Mouse (Mus musculus): Measurements from ENCODE around the gene Pfn4. TPM values are rescaled to one million over a fixed set of nuclear protein-coding genes. Genes with fewer than 3 reads are reported as not detected.
"Not testable (repeated sequence)": the region's sequence is repeated elsewhere in the genome, so short reads cannot be mapped to it uniquely, and the experiment has no call there.

Gene Pfn4
- polyA plus RNA-seq, 1 experiment from 2014 or later: 2.2 TPM

DNA sequence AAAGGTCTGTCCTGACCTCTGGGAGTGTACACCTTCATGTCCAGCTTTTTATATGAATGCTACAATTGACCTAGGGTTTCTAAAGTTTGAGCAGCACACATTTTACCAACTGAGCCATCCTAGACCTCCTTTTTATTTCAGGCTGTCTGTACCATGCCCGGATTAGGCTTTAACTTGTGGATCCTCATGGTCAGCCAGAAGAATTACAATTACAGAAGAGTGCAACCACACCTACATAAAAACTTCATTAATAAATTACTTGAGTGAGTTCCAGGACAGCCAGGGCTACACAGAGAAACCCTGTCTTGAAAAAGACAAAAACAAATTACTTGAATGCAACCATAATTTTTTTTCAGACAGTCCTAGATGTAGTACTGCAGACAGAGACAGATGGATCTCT lies 11.8 kb upstream of the Pfn4 start:
- Histone ChIP-seq H3K27me3 (replicated peaks; ENCODE audit: low read depth, poor library complexity, severe bottlenecking) (no peaks in the 10 kb centered on the region), H3K36me3 (replicated peaks) (no peaks in the 10 kb centered on the region), H3K4me1 (no peaks in the 10 kb centered on the region), H3K9me3 (no peaks in the 10 kb centered on the region), H3K4me3 (no peak overlapping the region), H3K27ac (replicated peaks) (no peak overlapping the region)
- DNase-seq (ENCODE audit: low spot score): no peak
- 82% methylated on average over 1 of the region's 1 CpGs for WGBS

DNA sequence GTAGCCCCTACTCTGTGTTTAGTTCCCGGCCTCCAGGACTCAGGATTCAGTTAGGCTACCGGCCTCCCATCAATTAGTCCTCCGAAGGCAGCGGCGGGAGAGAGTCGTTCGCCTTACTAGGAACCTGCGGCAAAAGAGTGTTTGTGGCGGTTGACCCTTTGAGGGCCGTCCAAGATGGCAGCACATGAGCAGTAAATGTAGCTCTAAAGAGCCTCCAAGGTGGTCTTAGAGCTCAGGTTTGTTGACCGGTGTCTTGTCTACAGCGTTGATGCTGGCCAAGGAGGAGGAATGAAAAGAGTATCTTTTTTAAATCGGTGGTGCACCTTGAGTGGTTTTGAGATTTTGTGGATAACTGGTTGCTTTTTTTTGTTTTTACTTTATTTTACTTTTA lies 506 bp downstream of the Pfn4 start:
- H3K4me3 ChIP-seq: peak overlapping the region; percentile 70
- peak overlapping the region; percentile 95 for H3K27ac ChIP-seq (replicated peaks)
- H3K9me3 ChIP-seq: no peaks in the 10 kb centered on the region
- H3K4me1 ChIP-seq: peaks cover 9% of the 10 kb centered on the region; the same call in 1 of the 2 replicates
- WGBS: 21% methylated on average over 13 of the region's 13 CpGs
- H3K27me3 ChIP-seq (replicated peaks; ENCODE audit: low read depth, poor library complexity, severe bottlenecking): no peaks in the 10 kb centered on the region
- DNase-seq (ENCODE audit: low spot score): no peak
- H3K36me3 ChIP-seq (replicated peaks): no peaks in the 10 kb centered on the region

DNA sequence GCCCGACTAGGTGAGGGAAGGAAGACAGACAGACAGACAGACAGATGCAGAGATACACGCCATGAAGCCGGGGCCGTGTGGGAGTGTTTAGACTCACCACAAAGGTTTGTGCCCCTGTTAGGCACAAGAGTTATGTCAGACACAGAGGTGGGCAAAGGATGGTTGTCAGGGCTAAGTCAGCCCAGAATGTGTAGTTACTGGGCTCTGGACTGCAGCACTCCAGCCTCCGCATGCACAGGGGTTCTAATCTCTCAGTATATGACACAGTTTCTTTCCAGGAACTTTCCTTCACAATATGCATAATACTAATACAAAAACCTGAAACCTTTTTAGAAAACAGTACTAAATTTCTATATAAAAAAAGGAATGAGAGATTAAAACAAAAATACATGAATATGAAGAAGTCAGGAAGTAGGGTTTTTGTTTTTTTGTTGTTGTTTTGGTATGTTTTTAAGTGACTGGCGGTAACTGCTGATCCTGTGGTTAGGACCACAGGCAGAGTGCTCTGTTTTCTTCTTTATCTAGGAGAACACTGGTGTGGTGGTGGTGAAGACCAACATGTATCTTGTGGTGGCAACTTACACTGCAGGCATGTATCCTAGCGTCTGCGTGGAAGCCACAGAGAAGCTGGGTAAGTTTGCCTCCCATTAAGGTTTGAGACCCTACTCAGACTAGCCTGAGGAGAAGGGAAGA lies 6.2 kb downstream of the Pfn4 start:
- Histone ChIP-seq H3K27me3 (replicated peaks; ENCODE audit: low read depth, poor library complexity, severe bottlenecking) (no peaks in the 10 kb centered on the region), H3K4me3 (no peak overlapping the region), H3K4me1 (no peaks in the 10 kb centered on the region), H3K9me3 (no peaks in the 10 kb centered on the region), H3K27ac (replicated peaks) (no peak overlapping the region), H3K36me3 (replicated peaks) (no peaks in the 10 kb centered on the region)
- WGBS: 92% methylated on average over 8 of the region's 8 CpGs
- DNase-seq (ENCODE audit: low spot score): no peak

DNA sequence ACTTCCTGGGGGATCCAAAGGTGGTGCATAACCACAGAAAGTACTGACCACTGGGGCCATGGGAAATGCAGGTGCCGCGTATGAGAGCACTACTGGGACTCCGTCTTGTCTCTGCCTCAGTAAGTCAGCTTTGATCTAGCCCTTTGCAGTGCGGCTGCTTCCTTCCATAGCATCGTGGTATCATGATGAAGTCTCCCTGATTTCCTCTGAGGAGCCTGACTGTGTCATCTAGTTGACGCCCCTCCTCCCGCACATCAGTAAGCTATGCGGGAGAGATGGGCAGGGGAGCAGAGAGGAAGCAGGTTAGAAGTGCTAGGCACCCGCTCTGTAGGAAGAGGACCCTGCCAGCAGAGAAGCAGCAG lies 6.7 kb downstream of the Pfn4 start:
- H3K4me3 ChIP-seq: no peak overlapping the region
- WGBS: 81% methylated on average over 9 of the region's 9 CpGs

DNA sequence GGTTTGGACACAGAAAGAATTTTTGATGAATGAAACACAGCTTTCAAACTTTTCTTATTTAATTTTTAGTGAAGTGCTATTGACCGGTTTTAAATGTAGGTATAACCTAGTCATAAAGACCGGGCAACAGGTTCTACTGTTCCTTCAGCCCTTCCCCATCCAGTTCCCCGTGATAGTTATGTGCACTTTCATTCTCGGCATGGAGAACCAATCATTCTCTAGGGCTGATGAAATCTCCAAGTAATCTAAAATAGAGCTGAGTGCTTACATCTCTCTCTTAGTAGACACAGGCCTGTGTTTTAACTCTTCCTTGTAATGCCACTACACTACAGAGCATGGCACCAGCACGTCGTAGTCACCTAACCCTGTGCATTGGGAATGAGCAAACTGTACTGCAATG lies 8.9 kb downstream of the Pfn4 start:
- no peaks in the 10 kb centered on the region for H3K27me3 ChIP-seq (replicated peaks; ENCODE audit: low read depth, poor library complexity, severe bottlenecking)
- no peaks in the 10 kb centered on the region for H3K9me3 ChIP-seq
- H3K4me1 ChIP-seq: no peaks in the 10 kb centered on the region
- no peak for DNase-seq (ENCODE audit: low spot score)
- no peak overlapping the region for H3K27ac ChIP-seq (replicated peaks)
- 89% methylated on average over 6 of the region's 6 CpGs for WGBS
- no peak overlapping the region for H3K4me3 ChIP-seq
- no peaks in the 10 kb centered on the region for H3K36me3 ChIP-seq (replicated peaks)

More for the DNA sequence above, 6.7 kb downstream of the Pfn4 start:
- H3K4me1 ChIP-seq: no peaks in the 10 kb centered on the region
- DNase-seq (ENCODE audit: low spot score): no peak
- H3K36me3 ChIP-seq (replicated peaks): no peaks in the 10 kb centered on the region
- no peak overlapping the region for H3K27ac ChIP-seq (replicated peaks)
- no peaks in the 10 kb centered on the region for H3K27me3 ChIP-seq (replicated peaks; ENCODE audit: low read depth, poor library complexity, severe bottlenecking)
- H3K9me3 ChIP-seq: no peaks in the 10 kb centered on the region

DNA sequence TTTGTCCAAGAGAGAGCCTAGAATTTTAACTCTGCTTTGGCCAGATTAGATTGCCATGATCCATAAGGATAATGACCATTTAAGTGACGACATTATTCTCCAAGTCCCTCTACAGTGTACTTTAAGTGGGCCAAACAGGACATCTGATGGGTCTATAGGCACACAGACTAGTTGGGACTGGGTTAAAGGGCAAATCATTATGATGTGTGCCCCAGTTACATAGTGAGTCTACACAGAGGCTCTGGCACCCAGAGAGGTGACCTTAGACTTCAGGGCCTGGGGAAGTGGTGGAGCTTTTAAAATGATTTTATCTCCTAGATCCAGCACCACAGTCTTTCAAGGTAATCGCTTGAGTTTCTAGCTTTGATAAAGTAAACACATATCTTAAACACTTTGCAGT lies 11.4 kb downstream of the Pfn4 start:
- 68% methylated on average over 2 of the region's 2 CpGs for WGBS
- Histone ChIP-seq H3K4me3 (no peak overlapping the region), H3K27ac (replicated peaks) (no peak overlapping the region), H3K9me3 (no peaks in the 10 kb centered on the region), H3K27me3 (replicated peaks; ENCODE audit: low read depth, poor library complexity, severe bottlenecking) (no peaks in the 10 kb centered on the region), H3K4me1 (no peaks in the 10 kb centered on the region), H3K36me3 (replicated peaks) (no peaks in the 10 kb centered on the region)
- no peak for DNase-seq (ENCODE audit: low spot score)

DNA sequence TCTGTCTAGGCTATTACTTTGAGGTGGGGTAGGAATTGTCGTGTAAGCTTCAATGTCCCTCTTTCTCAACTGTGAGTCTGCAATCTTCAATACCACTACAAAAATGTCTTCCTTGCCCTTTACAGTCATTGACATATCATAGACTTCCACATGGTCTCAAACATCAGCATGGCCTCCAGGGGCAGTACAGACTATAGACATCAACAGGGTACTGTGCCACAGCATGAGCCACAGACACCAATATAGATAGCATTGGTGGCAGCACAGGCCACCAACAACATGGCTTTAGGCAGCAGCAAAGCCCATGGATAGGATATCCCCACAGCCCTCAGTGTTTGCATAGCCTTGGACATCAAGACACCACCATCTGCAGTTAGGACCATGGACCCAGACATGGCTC lies 12.4 kb downstream of the Pfn4 start:
- no peak overlapping the region for H3K4me3 ChIP-seq
- no peak for DNase-seq (ENCODE audit: low spot score)
- H3K27ac ChIP-seq (replicated peaks): no peak overlapping the region
- H3K27me3 ChIP-seq (replicated peaks; ENCODE audit: low read depth, poor library complexity, severe bottlenecking): no peaks in the 10 kb centered on the region
- H3K36me3 ChIP-seq (replicated peaks): no peaks in the 10 kb centered on the region
- H3K9me3 ChIP-seq: no peaks in the 10 kb centered on the region
- H3K4me1 ChIP-seq: no peaks in the 10 kb centered on the region
- WGBS: 88% methylated on average over 1 of the region's 1 CpGs

DNA sequence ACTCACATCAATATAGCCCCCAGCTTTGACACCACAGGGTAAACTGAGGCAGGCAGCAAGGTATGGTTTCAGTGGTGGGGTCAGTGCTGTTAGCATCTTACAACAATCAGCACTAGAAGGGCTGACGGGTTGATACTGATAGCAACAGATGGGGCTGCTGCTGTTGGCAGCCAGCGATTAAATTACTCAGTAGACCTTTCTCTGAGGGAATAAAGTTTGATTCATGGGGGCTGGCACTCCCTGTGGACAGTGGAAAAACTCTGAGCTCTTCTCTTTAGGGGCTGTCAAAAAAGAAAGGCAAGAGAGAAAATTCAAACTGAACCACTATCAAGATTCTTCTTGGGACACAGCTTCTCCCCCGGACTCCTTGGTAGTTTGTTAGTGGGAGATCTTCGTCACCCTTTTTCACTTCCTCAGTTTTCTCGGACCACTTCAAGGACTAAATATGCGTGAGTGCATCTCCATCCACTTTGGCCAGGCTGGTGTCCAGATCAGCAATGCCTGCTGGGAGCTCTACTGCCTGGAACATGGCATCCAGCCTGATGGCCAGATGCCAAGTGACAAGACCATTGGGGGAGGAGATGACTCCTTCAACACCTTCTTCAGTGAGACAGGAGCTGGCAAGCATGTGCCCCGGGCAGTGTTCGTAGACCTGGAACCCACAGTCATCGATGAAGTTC lies 13.0 kb downstream of the Pfn4 start:
- not testable (repeated sequence) for DNase-seq (ENCODE audit: low spot score); H3K36me3 ChIP-seq (replicated peaks); H3K9me3 ChIP-seq; H3K4me1 ChIP-seq; H3K4me3 ChIP-seq; H3K27me3 ChIP-seq (replicated peaks; ENCODE audit: low read depth, poor library complexity, severe bottlenecking); H3K27ac ChIP-seq (replicated peaks)
- WGBS: 91% methylated on average over 9 of the region's 9 CpGs

DNA sequence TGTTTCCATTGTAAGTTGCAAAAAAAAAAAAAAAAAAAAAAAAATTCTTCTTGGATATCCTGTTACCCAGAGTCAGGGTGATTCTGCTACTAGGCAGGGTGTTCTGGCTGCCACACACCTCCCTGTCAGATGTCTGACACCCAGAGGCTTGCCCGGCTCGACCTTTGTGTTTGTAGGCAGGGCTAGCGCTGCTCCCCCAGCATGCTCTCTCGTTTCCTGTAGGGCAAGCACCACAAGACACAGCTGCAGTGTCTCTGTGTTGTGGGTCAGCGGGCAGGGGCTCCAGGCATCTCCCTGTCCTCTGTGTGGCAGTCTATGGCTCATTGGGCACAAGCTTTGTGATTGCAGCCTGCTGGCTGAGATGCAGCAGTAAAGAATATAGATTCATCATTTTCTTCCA lies 14.8 kb downstream of the Pfn4 start:
- H3K4me1 ChIP-seq: no peaks in the 10 kb centered on the region
- WGBS: 42% methylated on average over 5 of the region's 5 CpGs
- no peak overlapping the region for H3K27ac ChIP-seq (replicated peaks)
- H3K9me3 ChIP-seq: no peaks in the 10 kb centered on the region
- no peaks in the 10 kb centered on the region for H3K36me3 ChIP-seq (replicated peaks)
- H3K4me3 ChIP-seq: no peak overlapping the region
- H3K27me3 ChIP-seq (replicated peaks; ENCODE audit: low read depth, poor library complexity, severe bottlenecking): no peaks in the 10 kb centered on the region
- DNase-seq (ENCODE audit: low spot score): no peak

DNA sequence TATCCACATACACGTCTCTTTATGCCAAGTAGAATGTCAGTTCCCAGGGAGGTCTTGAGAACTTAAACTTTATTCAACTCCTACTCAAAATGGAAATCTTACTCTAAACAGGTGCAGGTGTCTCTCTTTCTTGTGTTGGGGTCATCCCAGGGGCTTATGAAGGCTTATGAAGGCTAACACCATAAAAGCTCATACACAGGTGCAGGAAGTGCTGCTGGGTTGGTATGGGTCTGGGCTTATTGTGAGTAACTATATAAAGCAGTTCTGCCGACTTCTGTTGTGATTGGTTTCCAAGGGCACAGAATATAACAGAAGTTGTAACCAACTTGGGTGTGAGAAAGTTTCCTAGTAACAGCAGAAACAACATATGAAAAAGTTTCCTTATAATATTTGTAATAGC lies 15.6 kb downstream of the Pfn4 start:
- 86% methylated on average over 2 of the region's 2 CpGs for WGBS
- Histone ChIP-seq H3K4me1 (no peaks in the 10 kb centered on the region), H3K27me3 (replicated peaks; ENCODE audit: low read depth, poor library complexity, severe bottlenecking) (no peaks in the 10 kb centered on the region), H3K27ac (replicated peaks) (no peak overlapping the region), H3K4me3 (no peak overlapping the region), H3K36me3 (replicated peaks) (no peaks in the 10 kb centered on the region), H3K9me3 (no peaks in the 10 kb centered on the region)
- DNase-seq (ENCODE audit: low spot score): no peak

DNA sequence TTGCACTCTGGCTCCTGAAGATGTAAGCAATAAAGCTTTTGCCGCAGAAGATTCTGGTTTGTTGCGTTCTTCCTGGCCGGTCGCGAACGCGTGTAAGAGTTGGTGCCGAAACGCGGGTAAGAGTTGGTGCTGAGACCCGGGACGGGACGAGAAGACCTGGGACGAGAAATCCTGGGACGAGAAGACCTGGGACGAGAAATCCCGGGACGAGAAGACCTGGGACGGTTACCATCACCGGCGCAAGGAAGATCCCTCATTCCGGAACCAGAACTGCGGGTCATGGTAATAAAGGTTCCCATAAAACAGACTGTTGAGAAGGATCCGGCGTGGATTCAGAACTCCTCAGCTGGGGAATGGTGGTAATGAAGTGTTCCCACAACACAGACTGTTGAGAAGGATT lies 19.3 kb downstream of the Pfn4 start:
- not testable (repeated sequence) for H3K4me1 ChIP-seq; DNase-seq (ENCODE audit: low spot score); H3K27ac ChIP-seq (replicated peaks); H3K36me3 ChIP-seq (replicated peaks); H3K9me3 ChIP-seq; H3K27me3 ChIP-seq (replicated peaks; ENCODE audit: low read depth, poor library complexity, severe bottlenecking); H3K4me3 ChIP-seq
- 93% methylated on average over 25 of the region's 25 CpGs for WGBS

DNA sequence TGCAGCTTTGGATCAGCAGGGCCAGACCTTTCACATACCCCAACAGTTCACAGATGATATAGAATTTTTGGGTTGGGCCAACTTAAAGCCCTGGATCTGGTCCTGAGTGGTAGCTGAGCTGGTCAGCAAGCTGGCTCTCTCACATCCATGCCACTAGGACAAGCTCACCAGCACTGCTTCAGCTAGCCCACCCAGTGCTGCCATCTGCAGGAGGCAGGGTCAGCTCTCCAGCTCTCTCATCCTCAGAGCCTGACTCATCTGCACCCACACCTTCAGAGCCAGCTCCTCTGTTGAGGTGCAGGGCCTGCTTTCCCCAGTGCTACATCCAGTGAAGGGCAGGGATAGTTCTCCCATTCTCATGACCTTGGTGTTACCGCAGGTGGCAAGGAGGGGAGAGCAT lies 24.9 kb downstream of the Pfn4 start:
- no peak overlapping the region for H3K27ac ChIP-seq (replicated peaks)
- no peaks in the 10 kb centered on the region for H3K36me3 ChIP-seq (replicated peaks)
- DNase-seq (ENCODE audit: low spot score): peak; percentile 30
- H3K9me3 ChIP-seq: no peaks in the 10 kb centered on the region
- 72% methylated on average over 1 of the region's 1 CpGs for WGBS
- H3K4me3 ChIP-seq: no peak overlapping the region
- H3K27me3 ChIP-seq (replicated peaks; ENCODE audit: low read depth, poor library complexity, severe bottlenecking): no peaks in the 10 kb centered on the region
- peaks cover 8% of the 10 kb centered on the region for H3K4me1 ChIP-seq

DNA sequence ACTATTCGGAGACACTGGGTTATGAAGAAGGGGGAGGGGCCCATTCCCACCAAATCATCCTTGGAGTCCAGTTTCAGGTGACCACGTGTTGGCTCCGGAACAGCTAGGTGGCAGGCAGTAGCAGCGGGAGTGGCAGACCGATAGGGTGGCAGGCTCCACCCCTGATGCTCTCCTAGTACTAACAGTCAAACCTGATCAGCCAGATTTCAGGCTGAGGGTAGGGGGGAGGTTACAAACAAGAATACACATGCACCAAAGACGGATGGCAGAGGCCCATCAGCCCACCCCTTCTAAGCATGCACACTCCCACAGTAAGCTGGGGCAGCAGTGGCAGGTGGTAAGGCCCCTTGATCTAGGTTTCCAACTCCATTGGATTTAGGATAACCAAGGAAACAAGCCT lies 28.6 kb downstream of the Pfn4 start:
- not testable (repeated sequence) for H3K4me3 ChIP-seq; H3K27ac ChIP-seq (replicated peaks); H3K36me3 ChIP-seq (replicated peaks); H3K27me3 ChIP-seq (replicated peaks; ENCODE audit: low read depth, poor library complexity, severe bottlenecking); H3K4me1 ChIP-seq
- peaks cover 10% of the 10 kb centered on the region; the same call in 1 of the 2 replicates for H3K9me3 ChIP-seq
- DNase-seq (ENCODE audit: low spot score): peak; percentile 14
- 77% methylated on average over 6 of the region's 6 CpGs for WGBS
